Mouse (Mus musculus) liver, embryonic 11.5 days (tissue): ENCODE data around the gene Vsig1. TPM values are rescaled to one million over a fixed set of nuclear protein-coding genes. Genes with fewer than 3 reads are reported as not detected.
A peak's percentile ranks its signal among the peaks of the same experiment; 100 is the strongest.

Experiments used
- ATAC-seq: fragments of 200-750 bp; cut with Nextera tagmentation; replicated peaks from 2 replicates; pipeline ENCODE4 v1.8.0; 2017; ENCODE audit warnings: moderate number of reproducible peaks, mild to moderate bottlenecking, moderate TSS enrichment, moderate library complexity; ENCODE audit not compliant: low FRiP score
- DNase-seq: peaks from one replicate; pipeline ENCODE4 v3.0.0-alpha.2; 2017; ENCODE audit warnings: low spot score
- H3K27ac ChIP-seq: fragments of 300-500 bp; sonication (generic); 2 replicates; pipeline ENCODE4 v1.5.1; 2014; ENCODE audit warnings: mild to moderate bottlenecking, low read depth, low read length, control low read depth
- H3K27me3 ChIP-seq: fragments of 300-500 bp; sonication (generic); replicated peaks from 2 replicates; pipeline ENCODE4 v1.6.1; 2014; ENCODE audit warnings: low read length, mixed read lengths; ENCODE audit not compliant: control insufficient read depth, insufficient read depth
- H3K36me3 ChIP-seq: fragments of 300-500 bp; sonication (generic); 2 replicates; pipeline ENCODE4 v1.6.1; 2014; ENCODE audit warnings: mild to moderate bottlenecking, low read length, moderate library complexity, mixed read lengths; ENCODE audit not compliant: control insufficient read depth, insufficient read depth
- H3K4me1 ChIP-seq: fragments of 300-500 bp; sonication (generic); replicated peaks from 2 replicates; pipeline ENCODE4 v1.6.1; 2014; ENCODE audit warnings: low read length, mixed read lengths; ENCODE audit not compliant: control insufficient read depth, insufficient read depth
- H3K4me2 ChIP-seq: fragments of 300-500 bp; sonication (generic); 2 replicates; pipeline ENCODE4 v1.6.1; 2014; ENCODE audit warnings: mild to moderate bottlenecking, control low read depth, moderate library complexity
- H3K4me3 ChIP-seq: fragments of 300-500 bp; sonication (generic); 2 replicates; pipeline ENCODE4 v1.5.1; 2014; ENCODE audit warnings: low read depth, low read length, control low read depth
- H3K9ac ChIP-seq: fragments of 300-500 bp; sonication (generic); 2 replicates; pipeline ENCODE4 v1.6.1; 2014; ENCODE audit warnings: low read depth, low read length, control low read depth
- H3K9me3 ChIP-seq: fragments of 300-500 bp; sonication (generic); 2 replicates; pipeline ENCODE4 v1.6.1; 2016; ENCODE audit warnings: low read length, inconsistent platforms, mixed read lengths; ENCODE audit not compliant: control insufficient read depth
- whole genome bisulfite sequencing: fragments of 180-500 bp; shearing (Covaris S2); extraction: QIAGEN DNeasy Blood & Tissue Kit; methylation state at CpG from one replicate; pipeline ENCODE4 v1.1.7; 2014; 5-methylcytosine and 5-hydroxymethylcytosine counted together
- polyA plus RNA-seq: library from polyadenylated mRNA; unstranded; fragments of >200 nt; fragmentation: Nextera tagmentation; extraction: Ambion mirVana; gene quantifications from 2 replicates; pipeline ENCODE4 v1.2.1, GENCODE M21; 2014

The Vsig1 gene
- polyA plus RNA-seq, 1 experiment from 2014 or later, result 0.64 TPM

DNA sequence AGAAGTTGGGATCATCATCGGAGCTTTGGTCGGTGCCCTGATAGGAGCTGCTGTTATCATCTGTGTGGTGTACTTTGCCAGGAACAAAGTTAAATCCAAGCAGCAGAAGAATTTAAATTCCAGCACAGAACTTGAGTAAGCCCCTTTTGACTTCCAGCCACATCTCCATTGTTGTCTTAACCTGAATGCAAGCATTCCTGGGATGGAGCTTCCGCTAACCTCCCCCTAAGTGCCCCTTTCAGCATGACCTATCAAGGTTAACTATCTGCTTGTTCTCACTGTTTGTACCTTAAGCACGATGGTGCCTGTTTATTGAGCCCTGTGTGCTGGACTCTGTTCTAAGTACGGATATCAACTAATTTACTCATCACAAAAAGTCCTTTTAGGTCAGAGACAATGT lies 28.9 kb downstream of the Vsig1 start:
- Histone ChIP-seq H3K36me3 (no peaks in the 10 kb centered on the region), H3K9me3 (no peaks in the 10 kb centered on the region), H3K27ac (no peak overlapping the region), H3K4me1 (no peaks in the 10 kb centered on the region), H3K27me3 (peaks cover 17% of the 10 kb centered on the region), H3K4me3 (no peak overlapping the region), H3K9ac (no peak overlapping the region), H3K4me2 (no peak overlapping the region)
- WGBS, result 56% methylated on average over 5 of the region's 5 CpGs
- ATAC-seq, result no peak
- DNase-seq, result no peak

DNA sequence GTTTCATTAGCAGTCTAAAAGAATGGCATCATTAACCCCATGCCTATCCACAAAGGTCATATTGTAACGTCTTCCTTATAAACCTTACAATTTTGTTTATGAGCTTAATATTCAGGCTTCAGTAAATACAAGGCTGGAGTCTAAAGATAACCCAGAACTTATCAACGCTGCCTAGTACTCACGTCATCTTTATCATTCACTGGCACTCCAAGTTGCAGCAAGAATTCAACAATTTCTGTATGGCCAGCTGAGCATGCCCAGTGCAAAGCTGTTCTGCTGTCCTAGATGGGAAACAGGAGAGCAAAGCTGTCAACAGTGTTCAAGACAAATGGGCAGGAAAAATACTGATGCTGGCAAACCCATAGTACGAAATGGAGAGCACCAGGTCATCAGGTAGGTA lies 46.2 kb downstream of the Vsig1 start:
- no peaks in the 10 kb centered on the region for H3K9me3 ChIP-seq
- H3K27ac ChIP-seq, result no peak overlapping the region
- H3K4me2 ChIP-seq, result peak overlapping the region; percentile 22; the same call in 1 of the 2 replicates
- H3K4me3 ChIP-seq, result no peak overlapping the region
- ATAC-seq (peak; percentile 65), DNase-seq (no peak)
- H3K36me3 ChIP-seq, result no peaks in the 10 kb centered on the region
- no peaks in the 10 kb centered on the region; the same call in 1 of the 2 replicates for H3K27me3 ChIP-seq
- H3K9ac ChIP-seq, result no peak overlapping the region; the same call in 1 of the 2 replicates
- WGBS, result 73% methylated on average over 4 of the region's 4 CpGs
- H3K4me1 ChIP-seq, result no peaks in the 10 kb centered on the region; the same call in 1 of the 2 replicates

DNA sequence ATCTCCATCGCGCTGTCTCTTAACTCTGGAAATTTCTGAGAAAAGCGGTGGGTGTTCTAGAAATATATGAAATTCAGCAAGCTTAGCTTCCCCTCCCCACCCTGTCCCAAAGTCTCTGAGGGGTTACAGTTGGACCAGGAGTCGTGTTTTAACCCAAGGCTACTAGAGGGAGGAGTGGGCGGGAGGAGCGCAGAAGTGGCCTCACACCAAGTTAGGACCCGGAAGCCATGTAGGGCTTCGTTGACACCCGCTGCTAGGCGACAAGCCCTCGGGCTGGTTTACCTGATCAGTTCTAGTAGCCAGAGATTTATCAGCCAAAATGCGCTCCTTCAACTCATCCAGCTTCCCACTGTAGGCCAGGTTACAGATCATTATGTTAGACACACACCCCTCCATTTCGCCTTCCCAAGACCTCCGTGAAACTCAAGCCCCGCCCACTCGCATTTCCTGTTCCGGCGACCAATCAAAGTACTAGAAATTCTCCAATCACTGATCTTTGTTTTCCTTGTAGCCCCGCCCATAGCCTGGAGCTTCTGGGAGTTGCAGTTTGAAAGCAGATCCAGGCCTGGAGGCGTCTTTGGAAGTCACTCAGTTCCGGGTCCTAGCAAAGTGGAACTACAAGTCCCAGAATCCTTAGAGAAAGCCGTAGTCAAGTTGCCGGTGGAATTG lies 49.0 kb downstream of the Vsig1 start, which contains the start of the genes Psmd10 and Atg4a:
TSS of gene Psmd10 (minus strand) at position 457 of the 669 bp plus-strand sequence.
TSS of gene Atg4a (plus strand) at position 636 of the 669 bp plus-strand sequence.
- H3K27ac ChIP-seq, result 0 out of 2 replicates have a peak within 1 kb of the TSS, but pooled peaks have one; percentile 21
- DNase-seq (peak; percentile 78), ATAC-seq (peak; percentile 95)
- no peaks in the 10 kb centered on the region for H3K9me3 ChIP-seq
- peak within 1 kb of the TSS; percentile 57 for H3K9ac ChIP-seq
- H3K36me3 ChIP-seq, result no peaks in the 10 kb centered on the region
- no peaks in the 10 kb centered on the region; the same call in 1 of the 2 replicates for H3K4me1 ChIP-seq
- H3K27me3 ChIP-seq, result peaks cover 3% of the 10 kb centered on the region; the same call in 1 of the 2 replicates
- peak within 1 kb of the TSS; percentile 64 for H3K4me2 ChIP-seq
- 19% methylated on average over 23 of the region's 23 CpGs for whole genome bisulfite sequencing
- peak within 1 kb of the TSS; percentile 58 for H3K4me3 ChIP-seq

DNA sequence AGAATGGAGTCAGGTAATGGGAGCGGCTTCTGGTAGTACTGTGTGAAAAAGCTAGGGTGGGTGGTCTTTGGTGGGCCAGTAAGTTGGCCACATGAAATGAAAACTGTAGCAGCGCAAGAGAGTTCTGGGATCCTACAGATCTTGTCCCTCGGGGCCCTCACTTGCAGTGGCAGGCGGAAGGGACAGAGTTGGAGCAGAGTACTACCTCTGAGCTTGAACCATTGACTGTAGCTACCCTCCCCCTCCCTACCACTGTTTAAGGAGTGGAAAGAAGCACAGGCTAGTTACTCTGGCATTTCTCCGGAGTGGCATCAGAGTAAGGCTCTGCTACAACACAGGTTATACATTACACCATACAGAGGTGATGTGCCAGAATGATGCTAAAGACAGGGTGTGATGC lies 49.6 kb downstream of the Vsig1 start:
- peak overlapping the region; percentile 58 for H3K4me3 ChIP-seq
- H3K27ac ChIP-seq, result no peak overlapping the region

DNA sequence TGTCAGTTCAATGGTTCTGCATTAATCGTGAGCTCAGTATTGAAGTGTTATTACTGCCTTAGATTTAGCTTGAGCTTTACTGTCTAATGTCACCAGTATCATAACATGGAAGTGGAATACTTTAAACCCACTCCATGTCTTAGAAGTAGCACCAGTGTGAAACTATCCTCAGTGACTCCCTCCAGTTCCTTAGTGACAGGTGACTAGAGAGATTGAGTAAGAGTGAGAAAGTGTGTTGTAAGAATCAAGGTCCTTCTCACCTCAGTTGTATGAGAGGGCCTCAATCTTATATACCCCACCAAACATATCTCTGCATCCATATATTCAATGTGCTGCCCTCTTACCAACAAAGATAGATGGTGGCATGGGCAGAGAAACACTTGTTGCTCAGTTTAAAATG lies 71.5 kb downstream of the Vsig1 start:
- WGBS, result 82% methylated on average over 1 of the region's 1 CpGs
- Histone ChIP-seq H3K36me3 (no peaks in the 10 kb centered on the region), H3K4me2 (no peak overlapping the region), H3K27ac (no peak overlapping the region), H3K9ac (no peak overlapping the region), H3K4me3 (no peak overlapping the region), H3K9me3 (no peaks in the 10 kb centered on the region), H3K27me3 (peaks cover 24% of the 10 kb centered on the region), H3K4me1 (no peaks in the 10 kb centered on the region)
- ATAC-seq (no peak), DNase-seq (no peak)

More for the DNA sequence above, 49.6 kb downstream of the Vsig1 start:
- Histone ChIP-seq H3K36me3 (no peaks in the 10 kb centered on the region), H3K9ac (peak overlapping the region; percentile 30), H3K27me3 (peaks cover 3% of the 10 kb centered on the region; the same call in 1 of the 2 replicates), H3K9me3 (no peaks in the 10 kb centered on the region), H3K4me2 (peak overlapping the region; percentile 60), H3K4me1 (no peaks in the 10 kb centered on the region; the same call in 1 of the 2 replicates)
- 17% methylated on average over 5 of the region's 5 CpGs for WGBS
- peak; percentile 59 for ATAC-seq
- no peak for DNase-seq

DNA sequence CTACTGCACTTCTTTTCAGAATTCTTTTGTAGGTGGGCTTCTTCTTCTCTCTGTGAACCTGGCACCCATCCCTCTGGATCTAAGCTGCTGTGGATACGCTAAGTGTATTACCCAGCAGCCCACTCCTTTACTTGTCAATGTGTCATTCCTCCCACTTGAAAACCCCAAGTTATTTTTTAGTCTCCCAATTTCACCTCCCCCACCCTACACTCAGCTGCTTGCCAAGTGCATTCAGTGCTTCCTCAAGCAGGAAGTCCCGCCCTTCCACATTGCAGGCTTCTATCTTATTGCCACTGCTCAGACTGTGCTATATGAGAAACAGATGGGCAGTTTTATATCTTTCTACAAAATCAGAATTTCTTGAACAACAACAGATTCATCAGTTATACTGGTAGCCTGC lies 72.1 kb downstream of the Vsig1 start:
- Histone ChIP-seq H3K27me3 (peaks cover 24% of the 10 kb centered on the region), H3K4me3 (no peak overlapping the region), H3K4me1 (no peaks in the 10 kb centered on the region), H3K27ac (no peak overlapping the region), H3K9me3 (no peaks in the 10 kb centered on the region), H3K36me3 (no peaks in the 10 kb centered on the region), H3K4me2 (no peak overlapping the region), H3K9ac (no peak overlapping the region)
- no peak for ATAC-seq
- 63% methylated on average over 2 of the region's 2 CpGs for WGBS
- no peak for DNase-seq

DNA sequence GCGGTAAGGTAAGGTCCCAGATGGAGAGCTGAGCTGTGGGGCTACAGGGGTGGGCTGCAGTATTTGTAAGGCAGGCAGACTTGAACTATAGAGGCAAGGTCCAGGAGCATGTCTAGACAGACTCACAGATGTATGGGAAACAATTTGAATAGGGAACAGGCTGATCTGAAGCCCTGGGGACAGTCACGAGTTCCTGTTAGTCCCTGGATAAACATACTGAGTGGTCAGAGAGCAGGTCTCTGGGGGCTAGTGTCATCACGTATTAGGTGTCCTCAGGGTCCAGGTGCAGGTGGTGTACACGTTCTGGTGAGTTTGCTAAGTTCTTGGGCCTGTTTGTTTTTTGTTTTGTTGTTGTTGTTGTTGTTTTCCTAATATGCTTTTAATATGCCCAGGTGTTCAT lies 72.8 kb downstream of the Vsig1 start:
- no peaks in the 10 kb centered on the region for H3K9me3 ChIP-seq
- peaks cover 24% of the 10 kb centered on the region for H3K27me3 ChIP-seq
- H3K4me3 ChIP-seq, result no peak overlapping the region
- H3K4me2 ChIP-seq, result no peak overlapping the region
- H3K27ac ChIP-seq, result no peak overlapping the region
- ATAC-seq (no peak), DNase-seq (no peak)
- no peaks in the 10 kb centered on the region for H3K36me3 ChIP-seq
- WGBS, result 65% methylated on average over 4 of the region's 4 CpGs
- no peaks in the 10 kb centered on the region for H3K4me1 ChIP-seq
- H3K9ac ChIP-seq, result no peak overlapping the region

DNA sequence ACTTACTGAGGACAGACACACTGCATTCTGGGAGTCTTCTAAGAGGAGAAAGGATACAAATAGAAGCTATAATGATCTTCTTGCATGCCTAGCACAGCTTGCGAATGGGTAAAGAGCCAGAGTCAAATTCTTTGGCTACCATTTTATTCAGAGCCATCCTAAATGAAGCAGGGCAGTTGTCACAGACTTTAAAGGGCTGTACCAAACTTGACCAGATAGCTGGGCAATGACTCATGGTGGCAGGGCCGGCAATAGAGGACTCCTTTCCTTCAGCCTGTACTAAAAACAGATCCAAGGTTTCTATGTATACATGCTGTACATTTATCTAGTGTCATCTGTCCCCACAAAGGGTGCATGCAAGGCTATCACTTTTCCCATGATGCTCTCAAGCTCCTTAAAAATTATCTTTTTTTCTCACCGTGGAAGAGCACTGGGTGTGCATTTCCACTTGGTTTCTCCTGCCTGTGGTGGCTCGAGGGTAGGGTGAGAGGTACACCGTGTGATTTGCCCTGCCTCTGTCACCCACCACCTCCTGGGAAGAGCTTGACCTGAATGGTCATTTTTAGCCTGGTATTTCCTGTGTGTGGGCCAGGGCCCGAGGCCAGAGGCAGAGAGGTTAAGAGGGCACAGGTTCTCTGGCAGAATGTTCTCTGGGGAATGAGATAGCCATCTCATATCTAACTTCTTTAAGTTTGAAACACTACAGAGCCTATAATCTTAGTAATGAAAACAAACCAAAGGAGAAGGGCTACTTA lies 76.0 kb downstream of the Vsig1 start:
- no peak overlapping the region for H3K27ac ChIP-seq
- ATAC-seq (no peak; the same call in 1 of the 2 replicates), DNase-seq (no peak)
- peaks cover 15% of the 10 kb centered on the region for H3K27me3 ChIP-seq
- no peak overlapping the region for H3K4me2 ChIP-seq
- no peaks in the 10 kb centered on the region for H3K36me3 ChIP-seq
- H3K4me1 ChIP-seq, result no peaks in the 10 kb centered on the region
- H3K9ac ChIP-seq, result no peak overlapping the region
- H3K9me3 ChIP-seq, result no peaks in the 10 kb centered on the region
- no peak overlapping the region for H3K4me3 ChIP-seq
- 41% methylated on average over 6 of the region's 6 CpGs for WGBS
